Mouse (Mus musculus): ENCODE results near the gene Glt1d1.
A peak's percentile ranks its signal among the peaks of the same experiment; 100 is the strongest.

DNA sequence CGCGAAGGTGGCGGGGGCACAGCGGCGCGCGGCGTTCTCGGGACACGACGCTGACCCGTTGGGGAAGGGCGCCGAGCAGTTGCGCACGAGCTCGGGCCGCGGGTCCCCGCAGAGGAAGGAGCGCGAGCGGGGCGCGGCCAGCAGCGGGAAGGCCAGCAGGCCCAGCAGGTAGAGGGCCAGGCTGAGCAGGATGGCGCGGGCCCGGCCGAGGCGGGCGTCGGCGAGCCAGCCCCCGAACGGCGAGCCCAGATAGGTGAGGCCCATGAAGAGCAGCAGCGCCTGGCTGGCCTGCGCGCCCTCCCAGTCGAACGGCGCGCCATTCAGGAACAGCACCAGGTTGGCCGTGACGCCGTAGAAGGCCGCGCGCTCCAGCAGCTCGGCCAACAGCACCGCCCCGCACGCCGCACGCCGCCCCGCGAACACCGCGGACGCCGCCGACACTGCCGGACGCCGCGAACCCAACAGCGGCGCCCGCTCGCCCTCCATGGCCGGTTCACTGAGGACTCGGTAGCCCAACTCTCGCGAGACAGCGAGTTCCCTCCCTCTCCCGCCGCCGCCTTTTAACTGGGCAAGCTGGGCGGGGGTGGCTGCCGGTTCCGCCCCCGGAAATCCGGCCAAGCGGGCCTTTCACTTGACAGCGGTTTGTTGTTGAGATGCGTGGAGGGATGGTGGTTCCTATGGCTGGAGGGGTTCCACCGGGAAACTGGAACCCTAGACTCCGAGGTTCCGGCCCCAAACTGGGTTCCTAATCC lies 15.0 kb upstream of the Glt1d1 start:
- TF ChIP-seq POLR2A (IDR thresholded peaks at IDR 0.05; ENCODE audit: extremely low read depth, insufficient read depth, low read length) (peak; percentile 84), CTCF (IDR thresholded peaks at IDR 0.05; ENCODE audit: extremely low read depth, insufficient read depth, low read length) (no peak)
